8 mouse cellular contexts compared by ENCODE assay signal in genomic region chr3:51888662-51889433, GRCm38 (mm10).
DNase-seq lines count a peak whose midpoint lies in the region; ATAC-seq lines count a peak whose summit lies in the region.

No protein-coding gene starts in this region.

- H3K9ac ChIP-seq in heart, embryonic 13.5 days: peak overlapping the region; percentile 38
- H3K9ac ChIP-seq in intestine, embryonic 15.5 days: no peak overlapping the region
- H3K9ac ChIP-seq in neural tube, embryonic 12.5 days: peak overlapping the region; percentile 29; the same call in 1 of the 2 replicates

- ATAC-seq in heart, embryonic 13.5 days (ENCODE audit: extremely low read depth, insufficient number of reproducible peaks, low FRiP score, low TSS enrichment): no peak
- ATAC-seq in intestine, embryonic 15.5 days: peak; percentile 77
- peak; percentile 87 for ATAC-seq in neural tube, embryonic 12.5 days (ENCODE audit: low FRiP score, low read depth)

- H3K27ac ChIP-seq in heart, embryonic 13.5 days (replicated peaks): no peak overlapping the region
- H3K27ac ChIP-seq in embryonic facial prominence, embryonic 10.5 days (replicated peaks): peak overlapping the region; percentile 79
- H3K27ac ChIP-seq in intestine, embryonic 15.5 days: peak overlapping the region; percentile 33; the same call in 1 of the 2 replicates
- peak overlapping the region; percentile 69 for H3K27ac ChIP-seq in neural tube, embryonic 12.5 days

- H3K4me3 ChIP-seq in heart, embryonic 13.5 days: peak overlapping the region; percentile 20
- peak overlapping the region; percentile 48 for H3K4me3 ChIP-seq in embryonic facial prominence, embryonic 10.5 days
- H3K4me3 ChIP-seq in intestine, embryonic 15.5 days (replicated peaks): no peak overlapping the region
- no peak overlapping the region for H3K4me3 ChIP-seq in neural tube, embryonic 12.5 days

- DNase-seq in heart, adult 9 months (ENCODE audit: low spot score in 2 of 2): no peak
- peak; percentile 52 for DNase-seq in embryonic facial prominence, embryonic 10.5 days (ENCODE audit: low spot score)
- DNase-seq in frontal cortex, postnatal 25 days (ENCODE audit: low spot score in 2 of 2): no peak
- no peak for DNase-seq in left cerebral cortex, adult 11 months (ENCODE audit: low spot score)
- DNase-seq in frontal cortex, postnatal 14 days (ENCODE audit: low spot score in 2 of 2): no peak

- no peaks in the 10 kb centered on the region for H3K9me3 ChIP-seq in heart, embryonic 13.5 days
- no peaks in the 10 kb centered on the region for H3K9me3 ChIP-seq in embryonic facial prominence, embryonic 10.5 days
- no peaks in the 10 kb centered on the region for H3K9me3 ChIP-seq in intestine, embryonic 15.5 days
- H3K9me3 ChIP-seq in neural tube, embryonic 12.5 days: no peaks in the 10 kb centered on the region

- no peaks in the 10 kb centered on the region for H3K27me3 ChIP-seq in heart, embryonic 13.5 days (replicated peaks)
- 0 out of 2 replicates have a peak, but pooled peaks cover 4% of the 10 kb centered on the region for H3K27me3 ChIP-seq in embryonic facial prominence, embryonic 10.5 days (replicated peaks; ENCODE audit: low read depth, poor library complexity, severe bottlenecking)
- no peaks in the 10 kb centered on the region for H3K27me3 ChIP-seq in intestine, embryonic 15.5 days (replicated peaks)
- no peaks in the 10 kb centered on the region for H3K27me3 ChIP-seq in neural tube, embryonic 12.5 days (replicated peaks)

- peak overlapping the region; percentile 63 for H3K4me2 ChIP-seq in heart, embryonic 13.5 days
- H3K4me2 ChIP-seq in intestine, embryonic 15.5 days (replicated peaks): peak overlapping the region; percentile 45
- peak overlapping the region; percentile 52 for H3K4me2 ChIP-seq in neural tube, embryonic 12.5 days (replicated peaks)

- WGBS in heart, embryonic 13.5 days: 16% methylated on average over 20 of the region's 20 CpGs
- WGBS in embryonic facial prominence, embryonic 10.5 days: 10% methylated on average over 20 of the region's 20 CpGs
- WGBS in intestine, embryonic 15.5 days: 20% methylated on average over 20 of the region's 20 CpGs
- WGBS in neural tube, embryonic 12.5 days: 8% methylated on average over 20 of the region's 20 CpGs

- no peaks in the 10 kb centered on the region for H3K36me3 ChIP-seq in heart, embryonic 13.5 days
- H3K36me3 ChIP-seq in embryonic facial prominence, embryonic 10.5 days (replicated peaks): no peaks in the 10 kb centered on the region
- no peaks in the 10 kb centered on the region for H3K36me3 ChIP-seq in intestine, embryonic 15.5 days
- no peaks in the 10 kb centered on the region for H3K36me3 ChIP-seq in neural tube, embryonic 12.5 days

- H3K4me1 ChIP-seq in heart, embryonic 13.5 days: peaks cover 25% of the 10 kb centered on the region
- peaks cover 39% of the 10 kb centered on the region for H3K4me1 ChIP-seq in embryonic facial prominence, embryonic 10.5 days
- H3K4me1 ChIP-seq in intestine, embryonic 15.5 days (replicated peaks): peaks cover 17% of the 10 kb centered on the region
- peaks cover 26% of the 10 kb centered on the region for H3K4me1 ChIP-seq in neural tube, embryonic 12.5 days

Comparison
In these comparisons a context has a peak if more than half of its experiments do, and no peak if none do; other contexts are left out.
1. H3K4me3 ChIP-seq: peak in heart, embryonic 13.5 days (single experiment) and embryonic facial prominence, embryonic 10.5 days (single experiment); none in intestine, embryonic 15.5 days (single experiment) and neural tube, embryonic 12.5 days (single experiment).
2. Peak in every context shown above with its lines, with median percentiles within 50 percentile points of each other: H3K4me2 ChIP-seq.